ENCODE assay signal across 9 mouse cellular contexts in genomic region chr1:131095574-131095973, GRCm38 (mm10). TPM values are rescaled to one million over a fixed set of nuclear protein-coding genes. Genes with fewer than 3 reads are reported as not detected.
DNase-seq lines count a peak whose midpoint lies in the region; ATAC-seq lines count a peak whose summit lies in the region.
"Had no signal": no experiment of that assay in that cellular context is flagged by ENCODE, and none has a peak within 500 bp of the region (broad histone marks: within the 10 kb centered on the region; RNA-seq: fewer than 3 reads in every experiment).

No protein-coding gene starts in this region.

- H3K36me3 ChIP-seq in neural tube, embryonic 11.5 days (ENCODE audit: control insufficient read depth, insufficient read depth, low read length) = no peaks in the 10 kb centered on the region
- no peaks in the 10 kb centered on the region for H3K36me3 ChIP-seq in forebrain, embryonic 16.5 days (ENCODE audit: control insufficient read depth, insufficient read depth)
- no peaks in the 10 kb centered on the region for H3K36me3 ChIP-seq in liver, embryonic 16.5 days (ENCODE audit: control insufficient read depth, insufficient read depth)
- H3K36me3 ChIP-seq in stomach, embryonic 16.5 days (ENCODE audit: control insufficient read depth, insufficient read depth, low read length) = no peaks in the 10 kb centered on the region

- H3K4me1 ChIP-seq in neural tube, embryonic 11.5 days (ENCODE audit: control insufficient read depth, insufficient read depth, low read length) = peaks cover 11% of the 10 kb centered on the region
- H3K4me1 ChIP-seq in forebrain, embryonic 16.5 days (replicated peaks; ENCODE audit: control insufficient read depth, insufficient read depth, low read length) = peaks cover 36% of the 10 kb centered on the region
- H3K4me1 ChIP-seq in liver, embryonic 16.5 days (ENCODE audit: control insufficient read depth, low read depth, low read length) = peaks cover 36% of the 10 kb centered on the region
- H3K4me1 ChIP-seq in stomach, embryonic 16.5 days (ENCODE audit: control insufficient read depth, insufficient read depth, low read length) = peaks cover 52% of the 10 kb centered on the region

- no peak for ATAC-seq in neural tube, embryonic 11.5 days (ENCODE audit: insufficient read depth, low FRiP score, low TSS enrichment)
- no peak for ATAC-seq in forebrain, embryonic 16.5 days
- no peak for ATAC-seq in liver, embryonic 16.5 days (ENCODE audit: low read depth)
- no peak for ATAC-seq in stomach, embryonic 16.5 days (ENCODE audit: insufficient read depth, low FRiP score)

- H3K9me3 ChIP-seq in neural tube, embryonic 11.5 days (ENCODE audit: control insufficient read depth, low read length) = no peaks in the 10 kb centered on the region
- no peaks in the 10 kb centered on the region for H3K9me3 ChIP-seq in forebrain, embryonic 16.5 days (ENCODE audit: control insufficient read depth, low read length)
- no peaks in the 10 kb centered on the region for H3K9me3 ChIP-seq in liver, embryonic 16.5 days (replicated peaks; ENCODE audit: control insufficient read depth, low read length)
- H3K9me3 ChIP-seq in stomach, embryonic 16.5 days (replicated peaks; ENCODE audit: control insufficient read depth, low read length) = no peaks in the 10 kb centered on the region

- H3K4me2 ChIP-seq in neural tube, embryonic 11.5 days (ENCODE audit: low read depth) = peak overlapping the region; percentile 81
- H3K4me2 ChIP-seq in forebrain, embryonic 16.5 days (ENCODE audit: low read length) = peak overlapping the region; percentile 53
- peak overlapping the region; percentile 87 for H3K4me2 ChIP-seq in liver, embryonic 16.5 days (ENCODE audit: low read depth, low read length)
- peak overlapping the region; percentile 75 for H3K4me2 ChIP-seq in stomach, embryonic 16.5 days (ENCODE audit: low read depth, low read length)

- WGBS in neural tube, embryonic 11.5 days = 39% methylated on average over 8 of the region's 8 CpGs
- 3% methylated on average over 8 of the region's 8 CpGs for WGBS in forebrain, embryonic 16.5 days
- 21% methylated on average over 8 of the region's 8 CpGs for WGBS in liver, embryonic 16.5 days (ENCODE audit: insufficient replicate concordance)
- 12% methylated on average over 8 of the region's 8 CpGs for WGBS in stomach, embryonic 16.5 days

- H3K9ac ChIP-seq in neural tube, embryonic 11.5 days (ENCODE audit: low read length) = no peak overlapping the region
- H3K9ac ChIP-seq in forebrain, embryonic 16.5 days (replicated peaks; ENCODE audit: low read depth, low read length) = peak overlapping the region; percentile 89; the same call in 1 of the 2 replicates
- no peak overlapping the region for H3K9ac ChIP-seq in liver, embryonic 16.5 days (ENCODE audit: low read depth, low read length)
- H3K9ac ChIP-seq in stomach, embryonic 16.5 days (ENCODE audit: low read length) = peak overlapping the region; percentile 97

- no peak overlapping the region for H3K27ac ChIP-seq in neural tube, embryonic 11.5 days (ENCODE audit: low read depth, low read length)
- H3K27ac ChIP-seq in forebrain, embryonic 16.5 days (ENCODE audit: low read length) = peak overlapping the region; percentile 2; the same call in 1 of the 2 replicates
- no peak overlapping the region for H3K27ac ChIP-seq in liver, embryonic 16.5 days (ENCODE audit: low read length)
- peak overlapping the region; percentile 92; the same call in 1 of the 2 replicates for H3K27ac ChIP-seq in stomach, embryonic 16.5 days (ENCODE audit: low read length)

- peak overlapping the region; percentile 92 for H3K4me3 ChIP-seq in neural tube, embryonic 11.5 days (ENCODE audit: low read depth, low read length)
- peak overlapping the region; percentile 86 for H3K4me3 ChIP-seq in forebrain, embryonic 16.5 days (replicated peaks; ENCODE audit: low read length)
- peak overlapping the region; percentile 80 for H3K4me3 ChIP-seq in liver, embryonic 16.5 days (ENCODE audit: low read depth, low read length)
- H3K4me3 ChIP-seq in stomach, embryonic 16.5 days (replicated peaks; ENCODE audit: low read length) = peak overlapping the region; percentile 87

- H3K27me3 ChIP-seq in neural tube, embryonic 11.5 days (ENCODE audit: control insufficient read depth, insufficient read depth, low read length) = no peaks in the 10 kb centered on the region
- H3K27me3 ChIP-seq in forebrain, embryonic 16.5 days (replicated peaks; ENCODE audit: control insufficient read depth, insufficient read depth, low read length) = no peaks in the 10 kb centered on the region
- peaks cover 8% of the 10 kb centered on the region for H3K27me3 ChIP-seq in liver, embryonic 16.5 days (ENCODE audit: control insufficient read depth, insufficient read depth, low read depth, low read length)
- no peaks in the 10 kb centered on the region for H3K27me3 ChIP-seq in stomach, embryonic 16.5 days (ENCODE audit: control insufficient read depth, insufficient read depth, low read length)

- DNase-seq in neural tube, embryonic 11.5 days (ENCODE audit: low spot score) = no peak
- no peak for DNase-seq in neural tube, embryonic 10.5 days (ENCODE audit: extremely low spot score, low spot score)
- no peak for DNase-seq in spleen, postnatal 14 days (ENCODE audit: low spot score in 2 of 2)
- no peak for DNase-seq in urinary bladder, postnatal 10 days (ENCODE audit: low spot score)
- no peak for DNase-seq in kidney, adult 9 months
- DNase-seq: adrenal gland, adult 8-10 months had no signal

RNA-seq across cellular contexts. Expression of gene Mapkapk2, which starts 2.1 kb away (rescaled TPM):
- 36.5 and 39.7 TPM in 2 replicates for polyA plus RNA-seq in neural tube, embryonic 11.5 days (2014; fragmentation: Nextera tagmentation; extraction: Ambion mirVana)
- polyA plus RNA-seq in forebrain, embryonic 16.5 days (2015; fragmentation: Nextera tagmentation; extraction: Ambion mirVana) = 19.9 and 23.0 TPM in 2 replicates
- polyA plus RNA-seq in liver, embryonic 16.5 days (2015; fragmentation: Nextera tagmentation; extraction: Ambion mirVana) = 6.4 and 10.8 TPM in 2 replicates
- polyA plus RNA-seq in stomach, embryonic 16.5 days (2015; fragmentation: Nextera tagmentation; extraction: Ambion mirVana) = 16.6 and 18.0 TPM in 2 replicates

RNA-seq across cellular contexts. Expression of gene Dyrk3, which starts 42.6 kb away (rescaled TPM):
- polyA plus RNA-seq in neural tube, embryonic 11.5 days (2014; fragmentation: Nextera tagmentation; extraction: Ambion mirVana) = 10.4 and 11.3 TPM in 2 replicates
- polyA plus RNA-seq in forebrain, embryonic 16.5 days (2015; fragmentation: Nextera tagmentation; extraction: Ambion mirVana) = 19.5 and 20.7 TPM in 2 replicates
- 16.3 and 17.3 TPM in 2 replicates for polyA plus RNA-seq in liver, embryonic 16.5 days (2015; fragmentation: Nextera tagmentation; extraction: Ambion mirVana)
- polyA plus RNA-seq in stomach, embryonic 16.5 days (2015; fragmentation: Nextera tagmentation; extraction: Ambion mirVana) = 2.9 and 3.4 TPM in 2 replicates

RNA-seq across cellular contexts. Expression of gene Eif2d, which starts 57.4 kb away (rescaled TPM):
- polyA plus RNA-seq in neural tube, embryonic 11.5 days (2014; fragmentation: Nextera tagmentation; extraction: Ambion mirVana) = 55.0 and 58.5 TPM in 2 replicates
- 64.1 and 64.4 TPM in 2 replicates for polyA plus RNA-seq in forebrain, embryonic 16.5 days (2015; fragmentation: Nextera tagmentation; extraction: Ambion mirVana)
- polyA plus RNA-seq in liver, embryonic 16.5 days (2015; fragmentation: Nextera tagmentation; extraction: Ambion mirVana) = 26.8 and 27.1 TPM in 2 replicates
- 62.1 and 64.0 TPM in 2 replicates for polyA plus RNA-seq in stomach, embryonic 16.5 days (2015; fragmentation: Nextera tagmentation; extraction: Ambion mirVana)

Comparison
In these comparisons a context has a peak if more than half of its experiments do, and no peak if none do; other contexts are left out.
1. H3K27ac ChIP-seq: peak in forebrain, embryonic 16.5 days (single experiment) and stomach, embryonic 16.5 days (single experiment); none in neural tube, embryonic 11.5 days (single experiment) and liver, embryonic 16.5 days (single experiment).
2. H3K9ac ChIP-seq: peak in forebrain, embryonic 16.5 days (single experiment) and stomach, embryonic 16.5 days (single experiment); none in neural tube, embryonic 11.5 days (single experiment) and liver, embryonic 16.5 days (single experiment).
3. Peak in every context shown above with its lines, with median percentiles within 50 percentile points of each other: H3K4me2 ChIP-seq and H3K4me3 ChIP-seq.